Mouse (Mus musculus) heart, embryonic 16.5 days (tissue): ENCODE data around the gene Nfkbil1. TPM values are rescaled to one million over a fixed set of nuclear protein-coding genes. Genes with fewer than 3 reads are reported as not detected.

Experiments used
- microRNA-seq: library from miRNA; unstranded; fragments of <30 nt; microRNA quantifications from one replicate; pipeline ENCODE4, GENCODE M21; 2017
- polyA plus RNA-seq: library from polyadenylated mRNA; unstranded; fragments of >200 nt; fragmentation: Nextera tagmentation; extraction: Ambion mirVana; gene quantifications from 2 replicates; pipeline ENCODE4 v1.2.1, GENCODE M21; 2015

Nfkbil1 gene
- polyA plus RNA-seq, 1 experiment from 2014 or later = 8.8 TPM

Small RNAs within 50 kb of the gene (microRNA-seq; reads per million reads assigned to microRNA genes)
- gene Mir6973a = not detected
- gene Mir6974 = not detected
- 3.1 reads per million, percentile 11 among the genes with 10 or more reads in this experiment for gene Mir6975
- not detected for gene Mir8094

Other genes with a start within 250 kb of the Nfkbil1 start
- gene Vars, start 234.8 kb downstream of the Nfkbil1 start, polyA plus RNA-seq = 69.9 and 75.0 TPM in 2 replicates
- 0.27 and 0.34 TPM in 2 replicates for gene Vwa7, start 219.2 kb downstream of the Nfkbil1 start, polyA plus RNA-seq
- 1.9 and 3.0 TPM in 2 replicates for gene Sapcd1, start 207.8 kb downstream of the Nfkbil1 start, polyA plus RNA-seq
- 3.5 and 3.7 TPM in 2 replicates for gene Msh5, start 189.0 kb downstream of the Nfkbil1 start, polyA plus RNA-seq
- gene Clic1, start 185.8 kb downstream of the Nfkbil1 start, polyA plus RNA-seq = 349 and 372 TPM in 2 replicates
- gene Ddah2, start 176.8 kb downstream of the Nfkbil1 start, polyA plus RNA-seq = 171 and 193 TPM in 2 replicates
- 0.17 TPM in 1 of 2 replicates, not detected in the other for gene Ly6g6c, start 170.4 kb downstream of the Nfkbil1 start, polyA plus RNA-seq
- 0.16 and 0.54 TPM in 2 replicates for gene Mpig6b, start 169.6 kb downstream of the Nfkbil1 start, polyA plus RNA-seq
- 0.72 and 0.84 TPM in 2 replicates for gene Ly6g6e, start 158.9 kb downstream of the Nfkbil1 start, polyA plus RNA-seq
- gene Ly6g6d, start 157.7 kb downstream of the Nfkbil1 start, polyA plus RNA-seq = 1.9 and 3.4 TPM in 2 replicates
- gene Ly6g6f, start 150.2 kb downstream of the Nfkbil1 start, polyA plus RNA-seq = 0.29 and 0.39 TPM in 2 replicates
- gene Abhd16a, start 146.5 kb downstream of the Nfkbil1 start, polyA plus RNA-seq = 80.9 and 83.3 TPM in 2 replicates
- 0.72 TPM in 1 of 2 replicates, not detected in the other for gene Ly6g5c, start 127.5 kb downstream of the Nfkbil1 start, polyA plus RNA-seq
- gene Ly6g5b, start 120.4 kb downstream of the Nfkbil1 start, polyA plus RNA-seq = 0.57 and 0.63 TPM in 2 replicates
- 13.6 and 14.9 TPM in 2 replicates for gene Gpank1, start 114.3 kb downstream of the Nfkbil1 start, polyA plus RNA-seq
- 224 and 232 TPM in 2 replicates for gene Csnk2b, start 113.7 kb downstream of the Nfkbil1 start, polyA plus RNA-seq
- gene D17H6S53E, start 109.4 kb downstream of the Nfkbil1 start, polyA plus RNA-seq = 10.1 and 10.2 TPM in 2 replicates
- gene Apom, start 103.7 kb downstream of the Nfkbil1 start, polyA plus RNA-seq = 0.60 and 0.89 TPM in 2 replicates
- gene Bag6, start 100.6 kb downstream of the Nfkbil1 start, polyA plus RNA-seq = 37.5 and 40.5 TPM in 2 replicates
- 103 and 113 TPM in 2 replicates for gene Prrc2a, start 70.9 kb downstream of the Nfkbil1 start, polyA plus RNA-seq
- gene Aif1, start 59.7 kb downstream of the Nfkbil1 start, polyA plus RNA-seq = 6.0 and 10.9 TPM in 2 replicates
- 7.9 and 8.2 TPM in 2 replicates for gene Lst1, start 47.4 kb downstream of the Nfkbil1 start, polyA plus RNA-seq
- gene Ltb, start 41.4 kb downstream of the Nfkbil1 start, polyA plus RNA-seq = 3.5 and 6.4 TPM in 2 replicates
- 0.20 and 0.33 TPM in 2 replicates for gene Tnf, start 33.8 kb downstream of the Nfkbil1 start, polyA plus RNA-seq
- gene Lta, start 30.4 kb downstream of the Nfkbil1 start, polyA plus RNA-seq = 0.27 and 0.79 TPM in 2 replicates
- gene Gm16181, start 15.0 kb downstream of the Nfkbil1 start, polyA plus RNA-seq = 0.41 and 1.2 TPM in 2 replicates
- 10.1 and 10.4 TPM in 2 replicates for gene Atp6v1g2, start 2.1 kb downstream of the Nfkbil1 start, polyA plus RNA-seq
- 256 and 260 TPM in 2 replicates for gene Ddx39b, start 6.0 kb upstream of the Nfkbil1 start, polyA plus RNA-seq
- gene H2-D1, start 26.9 kb upstream of the Nfkbil1 start, polyA plus RNA-seq = 90.5 and 110 TPM in 2 replicates
- gene H2-Q1, start 84.6 kb upstream of the Nfkbil1 start, polyA plus RNA-seq = not detected in 2 replicates
- gene H2-Q2, start 106.5 kb upstream of the Nfkbil1 start, polyA plus RNA-seq = 0.82 and 2.1 TPM in 2 replicates
- 3.2 and 4.1 TPM in 2 replicates for gene H2-Q4, start 143.8 kb upstream of the Nfkbil1 start, polyA plus RNA-seq
- gene H2-Q6, start 189.1 kb upstream of the Nfkbil1 start, polyA plus RNA-seq = 1.1 and 2.8 TPM in 2 replicates
- 3.7 and 5.9 TPM in 2 replicates for gene H2-Q7, start 203.4 kb upstream of the Nfkbil1 start, polyA plus RNA-seq
- 0.55 and 0.58 TPM in 2 replicates for gene H2-Q10, start 234.3 kb upstream of the Nfkbil1 start, polyA plus RNA-seq